Mouse (Mus musculus): ENCODE measurements around the gene Rgmb. TPM values are rescaled to one million over a fixed set of nuclear protein-coding genes. Genes with fewer than 3 reads are reported as not detected.
A peak's percentile ranks its signal among the peaks of the same experiment; 100 is the strongest.

Rgmb gene
- 65.1 and 70.8 TPM in 2 replicates for polyA plus RNA-seq (2016; fragmentation: Nextera tagmentation; extraction: Ambion mirVana)

DNA sequence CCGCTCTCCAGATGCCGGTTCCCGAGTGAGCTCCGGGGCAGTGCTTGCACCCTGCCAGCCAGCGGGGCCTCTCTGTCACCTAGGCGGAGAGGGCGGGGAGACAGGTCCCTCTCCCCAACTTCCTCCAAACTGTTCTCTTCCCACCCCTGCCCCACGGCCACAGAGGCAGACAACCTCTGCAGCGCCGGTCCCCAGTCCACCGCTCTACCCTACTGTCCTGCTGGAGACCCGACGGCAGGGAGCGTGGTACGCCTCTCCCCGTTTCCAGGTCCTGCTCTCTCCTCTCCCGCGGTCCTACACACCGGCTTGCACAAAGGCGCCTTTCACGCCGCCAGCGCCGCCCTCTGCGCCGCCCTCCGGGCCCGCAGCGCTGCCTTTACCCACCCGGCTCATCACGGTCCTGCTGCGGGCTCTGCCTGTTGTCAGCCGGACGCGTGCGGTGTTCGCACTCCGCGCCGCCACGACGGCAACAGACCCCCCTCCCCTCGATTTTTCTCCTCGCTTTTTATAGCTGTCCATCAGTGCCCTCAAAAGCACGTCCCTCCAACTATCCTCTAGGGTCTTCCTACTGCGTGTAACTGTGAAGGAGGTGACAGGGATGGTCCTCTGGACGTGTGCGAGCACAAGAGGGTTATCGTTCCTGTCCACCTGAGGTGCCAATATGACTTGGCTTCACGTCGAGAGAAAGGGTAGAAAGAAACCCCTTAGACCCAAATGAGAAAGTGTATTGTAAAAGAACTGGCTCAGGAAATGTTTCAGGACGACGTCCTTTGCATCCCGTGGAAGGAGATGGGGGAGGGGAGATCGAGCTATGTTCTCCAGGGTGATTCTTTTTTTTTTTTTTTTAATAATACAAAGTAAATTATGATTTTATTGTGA is at the start of gene Rgmb:
TSS of gene Rgmb (minus strand) at position 274 of the 879 bp plus-strand sequence.
- Histone ChIP-seq H3K4me3 (replicated peaks) (peak within 1 kb of the TSS; percentile 62), H3K4me1 (peaks cover 37% of the 10 kb centered on the region), H3K27me3 (no peaks in the 10 kb centered on the region), H3K9ac (peak within 1 kb of the TSS; percentile 83), H3K27ac (peak within 1 kb of the TSS; percentile 91), H3K36me3 (replicated peaks) (no peaks in the 10 kb centered on the region), H3K4me2 (peak within 1 kb of the TSS; percentile 77), H3K9me3 (no peaks in the 10 kb centered on the region)
- peak; percentile 40 for ATAC-seq (ENCODE audit: low FRiP score)
- WGBS = 1% methylated on average over 50 of the region's 55 CpGs

GRCm38 (mm10) chr17:15874765-15875164 is 43.9 kb upstream of the Rgmb start:
- 80% methylated on average over 6 of the region's 6 CpGs for WGBS

GRCm38 (mm10) chr17:15872093-15872492 is 41.3 kb upstream of the Rgmb start:
- H3K9me3 ChIP-seq = no peaks in the 10 kb centered on the region
- H3K27ac ChIP-seq = no peak overlapping the region
- no peak for ATAC-seq (ENCODE audit: low FRiP score)
- no peak overlapping the region for H3K4me3 ChIP-seq (replicated peaks)
- H3K27me3 ChIP-seq = no peaks in the 10 kb centered on the region
- H3K36me3 ChIP-seq (replicated peaks) = no peaks in the 10 kb centered on the region
- H3K4me1 ChIP-seq = no peaks in the 10 kb centered on the region
- H3K4me2 ChIP-seq = no peak overlapping the region
- no peak overlapping the region for H3K9ac ChIP-seq

More at GRCm38 (mm10) chr17:15874765-15875164, 43.9 kb upstream of the Rgmb start:
- no peaks in the 10 kb centered on the region for H3K9me3 ChIP-seq
- no peaks in the 10 kb centered on the region for H3K27me3 ChIP-seq
- H3K36me3 ChIP-seq (replicated peaks) = no peaks in the 10 kb centered on the region
- H3K27ac ChIP-seq = no peak overlapping the region
- no peak overlapping the region for H3K9ac ChIP-seq
- no peak overlapping the region for H3K4me3 ChIP-seq (replicated peaks)
- H3K4me2 ChIP-seq = no peak overlapping the region
- no peak for ATAC-seq (ENCODE audit: low FRiP score)
- no peaks in the 10 kb centered on the region for H3K4me1 ChIP-seq

DNA sequence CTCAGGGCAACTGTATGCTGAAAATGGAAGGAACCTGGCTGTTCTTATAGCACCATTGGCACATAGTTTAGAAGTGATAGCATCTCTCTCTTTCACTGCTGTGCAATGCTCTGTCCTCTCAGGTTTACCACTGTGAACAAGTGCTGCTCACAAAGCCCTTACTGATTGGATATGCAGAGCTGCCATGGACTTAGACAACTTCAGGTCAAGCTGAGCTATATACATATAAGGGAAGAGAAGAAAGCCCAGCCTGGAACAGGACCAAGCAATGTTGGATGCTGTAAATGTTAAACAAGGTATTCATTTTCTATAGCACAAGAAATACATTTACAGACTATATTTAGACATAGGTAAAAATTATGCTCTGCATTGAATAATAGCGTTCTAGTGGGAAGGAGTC is 34.4 kb upstream of the Rgmb start:
- H3K4me1 ChIP-seq = no peaks in the 10 kb centered on the region
- no peak overlapping the region for H3K9ac ChIP-seq
- ATAC-seq (ENCODE audit: low FRiP score) = no peak
- WGBS = 98% methylated on average over 1 of the region's 1 CpGs
- no peaks in the 10 kb centered on the region for H3K36me3 ChIP-seq (replicated peaks)
- no peak overlapping the region for H3K4me2 ChIP-seq
- no peaks in the 10 kb centered on the region for H3K27me3 ChIP-seq
- H3K9me3 ChIP-seq = no peaks in the 10 kb centered on the region
- H3K4me3 ChIP-seq (replicated peaks) = no peak overlapping the region
- H3K27ac ChIP-seq = no peak overlapping the region

DNA sequence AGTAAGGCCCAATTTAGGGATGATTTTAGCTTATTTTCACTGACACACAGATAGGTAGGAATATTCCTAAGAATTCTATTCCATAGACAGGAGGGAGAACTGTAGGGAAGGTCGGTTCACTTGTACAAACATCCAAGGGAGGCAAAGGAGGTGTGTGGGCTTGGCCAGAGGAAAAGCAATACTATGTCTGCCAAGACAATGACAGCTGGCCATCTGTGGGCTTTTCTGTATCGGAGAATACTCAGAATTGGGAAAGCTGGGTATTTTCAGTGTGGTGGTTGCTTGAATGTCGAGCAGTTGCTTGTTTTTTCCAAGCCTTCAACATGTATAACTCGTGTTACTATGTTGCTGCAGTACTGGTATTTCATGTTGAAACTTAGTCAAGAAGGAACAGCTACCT is 31.5 kb upstream of the Rgmb start:
- Histone ChIP-seq H3K36me3 (replicated peaks) (no peaks in the 10 kb centered on the region), H3K9me3 (no peaks in the 10 kb centered on the region), H3K4me2 (no peak overlapping the region), H3K9ac (no peak overlapping the region), H3K4me3 (replicated peaks) (no peak overlapping the region), H3K27ac (no peak overlapping the region), H3K4me1 (no peaks in the 10 kb centered on the region), H3K27me3 (no peaks in the 10 kb centered on the region)
- ATAC-seq (ENCODE audit: low FRiP score) = no peak
- 80% methylated on average over 4 of the region's 4 CpGs for WGBS

- ATAC-seq (ENCODE audit: low FRiP score) = no peak
- no peaks in the 10 kb centered on the region for H3K36me3 ChIP-seq (replicated peaks)
Observed at GRCm38 (mm10) chr17:15853121-15853520, 22.3 kb upstream of the Rgmb start.

DNA sequence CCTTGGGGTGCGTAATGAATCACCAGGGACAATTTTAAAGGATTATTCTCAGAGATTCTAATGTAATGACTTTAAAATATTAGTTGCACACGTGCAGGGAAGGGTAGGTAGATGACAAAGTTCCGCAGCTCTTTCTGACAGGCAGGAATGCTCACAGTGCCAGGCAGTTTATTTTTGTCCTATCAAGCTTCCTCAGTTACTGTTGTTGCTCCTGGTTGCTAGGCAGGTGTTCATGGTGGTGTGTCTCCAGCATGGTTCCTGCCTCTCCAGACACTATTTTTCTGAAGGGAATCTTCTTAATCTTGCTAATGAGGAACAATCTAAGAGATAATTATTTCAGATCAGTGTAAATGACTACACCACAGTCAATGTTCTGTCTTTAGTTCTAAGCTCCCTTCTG is 19.7 kb upstream of the Rgmb start:
- Histone ChIP-seq H3K4me3 (replicated peaks) (no peak overlapping the region), H3K36me3 (replicated peaks) (no peaks in the 10 kb centered on the region), H3K4me1 (no peaks in the 10 kb centered on the region; the same call in 1 of the 2 replicates), H3K27me3 (no peaks in the 10 kb centered on the region), H3K9me3 (no peaks in the 10 kb centered on the region), H3K27ac (no peak overlapping the region), H3K9ac (no peak overlapping the region), H3K4me2 (no peak overlapping the region)
- ATAC-seq (ENCODE audit: low FRiP score) = no peak
- whole genome bisulfite sequencing = 88% methylated on average over 3 of the region's 3 CpGs

More at GRCm38 (mm10) chr17:15853121-15853520, 22.3 kb upstream of the Rgmb start:
- no peak overlapping the region for H3K4me2 ChIP-seq
- no peak overlapping the region for H3K27ac ChIP-seq
- no peaks in the 10 kb centered on the region for H3K27me3 ChIP-seq
- H3K4me3 ChIP-seq (replicated peaks) = no peak overlapping the region
- no peaks in the 10 kb centered on the region; the same call in 1 of the 2 replicates for H3K4me1 ChIP-seq
- WGBS = 72% methylated on average over 2 of the region's 2 CpGs
- H3K9me3 ChIP-seq = no peaks in the 10 kb centered on the region
- no peak overlapping the region for H3K9ac ChIP-seq

GRCm38 (mm10) chr17:15841425-15841824 is 10.6 kb upstream of the Rgmb start:
- H3K27ac ChIP-seq = no peak overlapping the region
- H3K4me3 ChIP-seq (replicated peaks) = no peak overlapping the region
- H3K4me1 ChIP-seq = no peaks in the 10 kb centered on the region
- no peak for ATAC-seq (ENCODE audit: low FRiP score)
- no peak overlapping the region for H3K4me2 ChIP-seq
- no peaks in the 10 kb centered on the region for H3K36me3 ChIP-seq (replicated peaks)
- no peaks in the 10 kb centered on the region for H3K27me3 ChIP-seq
- no peak overlapping the region for H3K9ac ChIP-seq
- WGBS = 84% methylated on average over 2 of the region's 2 CpGs
- no peaks in the 10 kb centered on the region for H3K9me3 ChIP-seq

DNA sequence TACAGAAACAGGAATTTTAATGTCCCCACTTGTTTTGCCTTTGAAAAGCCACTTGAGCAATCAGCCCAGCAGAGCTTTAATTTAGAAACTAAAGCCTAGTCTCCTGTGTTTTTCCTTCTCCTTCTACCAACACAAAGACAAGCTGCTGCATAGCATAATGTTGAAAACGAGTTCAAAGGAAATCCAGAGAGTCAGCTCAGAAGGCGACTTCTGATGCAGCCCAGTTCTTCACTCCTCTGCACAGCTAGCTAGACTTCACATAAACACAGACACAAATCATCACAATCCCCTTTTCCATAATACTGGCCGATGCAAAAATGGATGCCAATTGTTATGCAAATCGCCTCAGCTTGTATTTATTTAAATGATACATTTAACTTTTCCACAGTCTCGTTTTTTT is 1.6 kb upstream of the Rgmb start:
- no peak for ATAC-seq (ENCODE audit: low FRiP score)
- no peak overlapping the region for H3K4me3 ChIP-seq (replicated peaks)
- peaks cover 30% of the 10 kb centered on the region for H3K4me1 ChIP-seq
- no peak overlapping the region for H3K9ac ChIP-seq
- no peaks in the 10 kb centered on the region for H3K9me3 ChIP-seq
- WGBS = 12% methylated on average over 5 of the region's 5 CpGs
- peak overlapping the region; percentile 47; the same call in 1 of the 2 replicates for H3K27ac ChIP-seq
- no peaks in the 10 kb centered on the region for H3K36me3 ChIP-seq (replicated peaks)
- H3K4me2 ChIP-seq = no peak overlapping the region
- H3K27me3 ChIP-seq = no peaks in the 10 kb centered on the region

DNA sequence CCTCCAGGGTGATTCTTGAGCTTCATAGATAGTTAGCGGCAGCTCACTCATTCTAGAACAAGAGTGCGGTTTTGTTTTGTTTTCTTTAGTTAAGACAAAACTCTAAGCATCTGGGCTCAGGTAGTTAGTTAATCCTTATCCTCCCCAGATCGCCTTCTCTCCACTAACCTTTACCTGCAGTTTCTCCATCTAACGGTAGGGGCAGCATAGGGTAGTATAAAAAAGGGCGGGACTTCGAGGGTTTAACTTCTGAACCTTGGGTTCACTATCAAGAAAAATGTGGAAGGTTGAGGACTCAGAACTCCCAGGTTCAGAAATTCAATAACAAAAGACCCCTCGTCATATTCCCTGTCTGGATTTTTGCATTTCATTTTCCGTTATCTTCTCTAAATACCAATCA is 971 bp upstream of the Rgmb start:
- WGBS = 10% methylated on average over 8 of the region's 8 CpGs
- Histone ChIP-seq H3K36me3 (replicated peaks) (no peaks in the 10 kb centered on the region), H3K4me2 (no peak overlapping the region), H3K9me3 (no peaks in the 10 kb centered on the region), H3K27me3 (no peaks in the 10 kb centered on the region), H3K4me1 (peaks cover 36% of the 10 kb centered on the region), H3K27ac (no peak overlapping the region), H3K9ac (no peak overlapping the region), H3K4me3 (replicated peaks) (no peak overlapping the region)
- ATAC-seq (ENCODE audit: low FRiP score) = no peak

DNA sequence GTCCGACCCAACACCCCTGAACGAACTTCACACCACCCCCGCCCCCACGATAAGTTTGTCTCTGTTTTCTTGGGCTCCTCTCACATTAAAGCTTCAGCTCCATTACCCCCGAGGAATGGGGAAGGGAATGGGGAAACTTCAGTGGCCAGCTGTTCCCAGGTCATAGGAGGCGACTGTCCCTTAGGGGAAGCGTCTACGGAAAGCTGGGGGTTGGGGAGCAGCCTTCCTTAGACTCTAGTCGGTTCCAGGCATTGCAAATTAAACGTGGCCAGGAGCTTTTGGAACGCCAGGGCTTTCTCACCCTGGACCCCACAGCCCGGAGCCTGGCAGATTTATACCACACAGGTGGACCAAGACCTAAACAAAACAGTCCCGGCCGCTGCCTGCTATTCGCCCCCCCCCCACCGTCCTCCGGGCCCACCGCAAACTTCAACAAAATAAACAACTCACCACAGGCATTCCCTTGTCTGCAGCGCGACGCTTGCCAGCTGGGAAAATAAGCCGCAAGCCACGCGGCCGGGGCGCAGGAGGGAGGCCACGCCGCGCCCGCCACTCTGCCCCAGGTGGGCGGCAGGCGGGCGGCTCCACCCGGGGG is 571 bp downstream of the Rgmb start:
- WGBS = under 1% methylated on average over 34 of the region's 34 CpGs
- Histone ChIP-seq H3K4me2 (peak overlapping the region; percentile 77), H3K27ac (peak overlapping the region; percentile 91), H3K9me3 (no peaks in the 10 kb centered on the region), H3K4me1 (peaks cover 37% of the 10 kb centered on the region), H3K4me3 (replicated peaks) (peak overlapping the region; percentile 62), H3K27me3 (no peaks in the 10 kb centered on the region), H3K9ac (peak overlapping the region; percentile 83), H3K36me3 (replicated peaks) (no peaks in the 10 kb centered on the region)
- no peak for ATAC-seq (ENCODE audit: low FRiP score)

DNA sequence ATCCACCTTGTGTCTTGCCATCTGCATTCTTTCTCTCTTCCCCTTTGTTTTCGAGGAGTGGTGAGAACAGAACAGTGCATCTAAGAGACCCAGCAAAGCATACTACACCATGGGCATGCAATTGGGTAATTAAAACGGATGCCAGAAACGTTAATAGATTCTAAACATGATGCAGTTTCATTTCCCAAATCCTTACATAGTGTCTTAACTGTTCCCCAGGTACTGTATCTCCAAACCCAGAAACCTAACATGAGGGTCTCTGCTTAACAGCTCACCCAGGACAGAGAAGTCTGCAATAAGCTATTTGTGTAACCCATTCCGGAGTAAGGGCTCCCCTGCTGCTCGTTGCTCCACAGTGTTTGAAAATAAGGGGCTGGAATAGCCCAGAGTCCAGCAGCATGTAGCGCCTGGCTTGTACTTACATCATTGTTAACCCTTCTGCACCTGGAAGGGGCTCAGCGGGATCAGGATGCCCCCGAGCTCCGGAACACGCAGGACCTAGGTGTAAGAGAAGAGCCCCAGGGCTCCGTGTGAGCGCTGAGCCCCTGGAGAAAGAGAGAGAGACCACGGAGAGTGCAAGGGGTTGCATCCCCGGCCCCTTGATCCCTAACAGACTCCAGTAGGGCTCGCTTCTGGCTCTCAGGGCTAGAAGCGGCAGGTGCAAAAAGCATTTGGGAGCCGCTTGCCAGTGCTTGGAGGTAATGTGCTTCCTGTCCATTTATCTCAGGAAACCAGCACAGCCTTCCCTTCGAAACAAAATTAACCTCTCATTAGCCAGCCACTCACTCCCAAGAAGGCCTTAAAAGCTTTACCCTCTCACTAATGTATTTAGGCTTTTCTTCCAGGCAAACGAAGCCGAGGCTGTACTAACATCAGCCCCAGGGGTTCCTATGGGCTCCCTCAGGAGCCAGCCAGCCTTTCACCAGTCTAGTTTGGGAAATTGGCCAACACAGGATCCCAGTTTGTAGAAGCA is 1.4 kb downstream of the Rgmb start:
- Histone ChIP-seq H3K4me2 (peak overlapping the region; percentile 77), H3K4me1 (peaks cover 42% of the 10 kb centered on the region), H3K9me3 (no peaks in the 10 kb centered on the region), H3K36me3 (replicated peaks) (no peaks in the 10 kb centered on the region), H3K27me3 (no peaks in the 10 kb centered on the region), H3K9ac (peak overlapping the region; percentile 83), H3K27ac (peak overlapping the region; percentile 91), H3K4me3 (replicated peaks) (peak overlapping the region; percentile 62)
- no peak for ATAC-seq (ENCODE audit: low FRiP score)
- 2% methylated on average over 20 of the region's 20 CpGs for WGBS
